Mouse (Mus musculus) lung, embryonic 15.5 days (tissue): ENCODE results near the gene Mpo. TPM values are rescaled to one million over a fixed set of nuclear protein-coding genes. Genes with fewer than 3 reads are reported as not detected.
A peak's percentile ranks its signal among the peaks of the same experiment; 100 is the strongest.

Experiments
- ATAC-seq: fragments of 200-750 bp; cut with Nextera tagmentation; 2 replicates; pipeline ENCODE4 v1.8.0; 2017; ENCODE audit warnings: moderate number of reproducible peaks, borderline replicate concordance; ENCODE audit not compliant: low FRiP score, low TSS enrichment; ENCODE audit errors: extremely low read depth
- H3K27ac ChIP-seq: fragments of 300-500 bp; sonication (generic); 2 replicates; pipeline ENCODE4 v1.5.1; 2015; ENCODE audit warnings: moderate library complexity, mild to moderate bottlenecking, inconsistent platforms
- H3K27me3 ChIP-seq: fragments of 300-500 bp; sonication (generic); 2 replicates; pipeline ENCODE4 v1.6.1; 2015; ENCODE audit warnings: inconsistent platforms
- H3K36me3 ChIP-seq: fragments of 300-500 bp; sonication (generic); 2 replicates; pipeline ENCODE4 v1.6.1; 2015; ENCODE audit warnings: inconsistent platforms
- H3K4me1 ChIP-seq: fragments of 300-500 bp; sonication (generic); 2 replicates; pipeline ENCODE4 v1.6.1; 2015; ENCODE audit warnings: inconsistent platforms
- H3K4me2 ChIP-seq: fragments of 300-500 bp; sonication (generic); 2 replicates; pipeline ENCODE4 v1.6.1; 2015; ENCODE audit warnings: inconsistent platforms, mild to moderate bottlenecking, moderate library complexity
- H3K4me3 ChIP-seq: fragments of 300-500 bp; sonication (generic); 2 replicates; pipeline ENCODE4 v1.5.1; 2015; ENCODE audit warnings: mild to moderate bottlenecking, inconsistent platforms
- H3K9ac ChIP-seq: fragments of 300-500 bp; sonication (generic); 2 replicates; pipeline ENCODE4 v1.6.1; 2015; ENCODE audit warnings: inconsistent platforms
- H3K9me3 ChIP-seq: fragments of 300-500 bp; sonication (generic); 2 replicates; pipeline ENCODE4 v1.6.1; 2016; ENCODE audit warnings: inconsistent platforms
- WGBS: fragments of 180-500 bp; shearing (Covaris S2); methylation state at CpG from one replicate; pipeline ENCODE4 v1.1.7; 2015; 5-methylcytosine and 5-hydroxymethylcytosine counted together
- polyA plus RNA-seq: library from polyadenylated mRNA; unstranded; fragments of >200 nt; fragmentation: Nextera tagmentation; extraction: Ambion mirVana; gene quantifications from 2 replicates; pipeline ENCODE4 v1.2.1, GENCODE M21; 2015

Gene Mpo
- 0.71 and 2.4 TPM in 2 replicates for polyA plus RNA-seq

GRCm38 (mm10) chr11:87793460-87793859 lies at the start of gene Mpo:
Gene Mpo (plus strand): TSS chr11:87793581.
- Histone ChIP-seq H3K4me3 (no peak within 1 kb of the TSS), H3K27me3 (no peaks in the 10 kb centered on the region), H3K9ac (no peak within 1 kb of the TSS), H3K27ac (no peak within 1 kb of the TSS), H3K9me3 (no peaks in the 10 kb centered on the region), H3K4me1 (no peaks in the 10 kb centered on the region), H3K4me2 (no peak within 1 kb of the TSS), H3K36me3 (no peaks in the 10 kb centered on the region)
- WGBS, result 47% methylated on average over 3 of the region's 3 CpGs
- no peak for ATAC-seq

DNA sequence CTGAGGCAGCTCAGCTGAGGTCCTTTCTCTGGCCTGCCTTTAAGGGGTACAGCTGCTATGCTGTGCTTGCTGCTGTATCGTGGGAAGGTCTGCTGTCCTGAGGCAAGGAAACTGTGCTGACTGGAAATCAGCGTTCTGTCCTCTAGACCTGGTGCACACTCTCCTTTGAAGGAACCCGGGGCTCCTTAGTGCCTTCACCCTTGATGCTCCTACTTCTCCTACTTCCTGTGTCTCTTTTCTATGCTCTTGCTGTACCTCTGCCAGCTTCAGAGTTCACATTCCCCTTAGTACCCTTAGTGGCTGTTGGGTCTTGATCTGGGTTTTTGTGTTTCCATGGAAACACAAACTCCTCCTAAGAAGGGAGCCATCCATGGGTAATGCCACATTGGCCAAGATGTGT lies 49.7 kb upstream of the Mpo start:
- H3K9ac ChIP-seq, result no peak overlapping the region
- ATAC-seq, result no peak
- H3K4me1 ChIP-seq, result 0 out of 2 replicates have a peak, but pooled peaks cover 2% of the 10 kb centered on the region
- H3K4me2 ChIP-seq, result no peak overlapping the region
- no peak overlapping the region for H3K27ac ChIP-seq
- H3K36me3 ChIP-seq, result peaks cover 44% of the 10 kb centered on the region
- H3K27me3 ChIP-seq, result no peaks in the 10 kb centered on the region
- 88% methylated on average over 3 of the region's 3 CpGs for WGBS
- H3K9me3 ChIP-seq, result no peaks in the 10 kb centered on the region
- H3K4me3 ChIP-seq, result no peak overlapping the region

DNA sequence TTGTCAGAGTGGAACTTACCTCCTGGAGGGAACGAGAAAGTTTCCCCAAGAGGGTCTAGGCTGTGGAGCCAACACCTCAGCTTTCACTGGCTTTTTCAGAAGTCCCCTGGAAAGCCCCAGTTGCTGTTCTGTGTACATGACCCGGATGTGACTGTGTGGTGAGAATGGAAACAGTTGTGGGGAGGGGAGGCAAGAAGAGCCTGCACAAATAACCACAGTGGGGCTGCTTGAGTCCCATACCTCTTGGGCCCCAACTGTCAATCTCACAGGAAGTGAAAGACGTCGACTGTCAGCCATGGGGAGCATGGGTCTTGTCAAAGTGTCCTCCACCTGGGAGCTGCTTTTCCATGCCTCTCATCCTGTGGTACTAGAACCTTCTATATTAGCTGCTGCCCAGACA lies 48.4 kb upstream of the Mpo start:
- Histone ChIP-seq H3K4me3 (no peak overlapping the region), H3K9me3 (no peaks in the 10 kb centered on the region), H3K9ac (no peak overlapping the region), H3K4me1 (0 out of 2 replicates have a peak, but pooled peaks cover 4% of the 10 kb centered on the region), H3K27ac (no peak overlapping the region), H3K36me3 (peaks cover 36% of the 10 kb centered on the region), H3K4me2 (no peak overlapping the region), H3K27me3 (no peaks in the 10 kb centered on the region)
- no peak for ATAC-seq
- 86% methylated on average over 4 of the region's 4 CpGs for WGBS

- 70% methylated on average over 9 of the region's 9 CpGs for WGBS
- H3K4me3 ChIP-seq, result no peak overlapping the region
- H3K4me1 ChIP-seq, result 0 out of 2 replicates have a peak, but pooled peaks cover 4% of the 10 kb centered on the region
- H3K9ac ChIP-seq, result no peak overlapping the region
- no peaks in the 10 kb centered on the region for H3K27me3 ChIP-seq
- ATAC-seq, result no peak
- no peak overlapping the region for H3K27ac ChIP-seq
- no peaks in the 10 kb centered on the region for H3K9me3 ChIP-seq
- H3K4me2 ChIP-seq, result no peak overlapping the region
- H3K36me3 ChIP-seq, result peaks cover 28% of the 10 kb centered on the region
Observed at GRCm38 (mm10) chr11:87745632-87746555, 47.5 kb upstream of the Mpo start.

GRCm38 (mm10) chr11:87747312-87747711 lies 46.1 kb upstream of the Mpo start:
- ATAC-seq, result no peak
- no peaks in the 10 kb centered on the region for H3K9me3 ChIP-seq
- H3K9ac ChIP-seq, result no peak overlapping the region
- no peak overlapping the region for H3K27ac ChIP-seq
- no peak overlapping the region for H3K4me2 ChIP-seq
- peaks cover 20% of the 10 kb centered on the region for H3K36me3 ChIP-seq
- 0 out of 2 replicates have a peak, but pooled peaks cover 4% of the 10 kb centered on the region for H3K4me1 ChIP-seq
- WGBS, result 82% methylated on average over 5 of the region's 5 CpGs
- no peaks in the 10 kb centered on the region for H3K27me3 ChIP-seq
- no peak overlapping the region for H3K4me3 ChIP-seq

DNA sequence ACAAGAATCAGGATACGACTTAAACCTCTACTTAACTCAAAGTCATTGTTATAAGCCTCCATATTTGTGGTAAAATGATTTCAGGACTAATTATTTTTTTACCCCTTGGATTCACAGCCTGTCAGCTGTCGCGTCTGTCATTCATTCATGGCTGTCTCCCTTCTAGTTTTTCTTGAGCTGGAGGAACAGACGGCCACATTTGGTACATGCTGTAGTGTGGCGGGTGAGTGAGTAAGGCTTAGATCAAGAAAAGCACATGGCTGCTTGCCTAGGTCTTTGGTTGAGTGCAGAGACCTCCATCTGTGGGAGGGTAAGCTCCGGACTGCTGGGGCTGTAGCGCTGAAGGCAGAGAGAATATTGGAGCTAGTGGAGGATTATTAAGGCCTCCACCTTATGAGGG lies 45.7 kb upstream of the Mpo start:
- H3K27ac ChIP-seq, result no peak overlapping the region
- H3K9ac ChIP-seq, result no peak overlapping the region
- 0 out of 2 replicates have a peak, but pooled peaks cover 4% of the 10 kb centered on the region for H3K4me1 ChIP-seq
- ATAC-seq, result no peak
- peaks cover 16% of the 10 kb centered on the region for H3K36me3 ChIP-seq
- no peak overlapping the region for H3K4me2 ChIP-seq
- 87% methylated on average over 7 of the region's 7 CpGs for WGBS
- no peak overlapping the region for H3K4me3 ChIP-seq
- H3K27me3 ChIP-seq, result no peaks in the 10 kb centered on the region
- no peaks in the 10 kb centered on the region for H3K9me3 ChIP-seq

GRCm38 (mm10) chr11:87748132-87749119 lies 45.0 kb upstream of the Mpo start:
- H3K36me3 ChIP-seq, result peaks cover 13% of the 10 kb centered on the region; the same call in 1 of the 2 replicates
- peak overlapping the region; percentile 4; the same call in 1 of the 2 replicates for H3K9ac ChIP-seq
- 0 out of 2 replicates have a peak overlapping the region, but pooled peaks have one; percentile 5 for H3K4me3 ChIP-seq
- peak overlapping the region; percentile 24; the same call in 1 of the 2 replicates for H3K27ac ChIP-seq
- H3K4me1 ChIP-seq, result 0 out of 2 replicates have a peak, but pooled peaks cover 4% of the 10 kb centered on the region
- H3K9me3 ChIP-seq, result no peaks in the 10 kb centered on the region
- no peaks in the 10 kb centered on the region for H3K27me3 ChIP-seq
- WGBS, result 32% methylated on average over 19 of the region's 19 CpGs
- H3K4me2 ChIP-seq, result peak overlapping the region; percentile 39
- ATAC-seq, result no peak

DNA sequence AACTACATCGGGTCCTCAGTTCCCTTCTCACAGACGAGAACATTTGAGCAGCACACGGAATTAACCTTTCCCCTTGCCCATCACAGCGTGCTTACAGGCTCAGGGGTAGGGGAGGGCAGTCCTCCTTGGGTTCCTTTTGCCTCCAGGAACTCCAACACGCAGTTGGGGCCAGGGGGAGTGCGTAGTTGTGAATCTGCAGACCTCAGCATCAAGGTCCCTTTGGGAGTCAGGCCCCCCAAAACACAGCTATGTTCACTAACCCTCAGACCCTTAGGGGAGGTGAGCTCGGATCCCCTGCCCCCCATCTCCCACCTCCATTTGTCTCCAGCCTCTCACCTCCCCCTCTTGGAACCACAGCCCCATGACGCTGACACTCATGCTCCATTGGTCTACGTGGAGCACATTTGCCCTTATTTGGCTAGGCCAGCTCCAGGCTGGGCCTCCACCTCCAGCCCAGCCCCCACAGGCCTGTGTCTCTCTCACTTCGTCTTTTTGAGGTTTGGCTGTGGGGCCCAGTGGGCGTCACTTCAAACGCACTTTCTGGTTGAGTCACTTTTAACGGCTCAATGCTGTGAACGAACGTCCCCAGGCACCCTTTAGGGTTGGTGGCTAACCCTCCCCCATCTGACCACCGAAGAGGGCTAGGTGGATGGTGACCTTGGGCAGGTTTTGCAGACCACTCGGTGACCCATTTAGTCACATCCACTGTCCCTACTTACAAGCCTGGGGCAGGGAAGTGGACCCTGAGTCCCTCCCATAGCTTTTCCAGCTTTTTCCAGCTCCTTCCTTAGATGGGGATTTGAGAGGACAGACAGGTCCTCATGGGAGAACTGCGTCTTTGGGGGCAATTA lies 44.0 kb upstream of the Mpo start:
- ATAC-seq, result peak; percentile 75; the same call in 1 of the 2 replicates
- no peaks in the 10 kb centered on the region for H3K27me3 ChIP-seq
- peak overlapping the region; percentile 24; the same call in 1 of the 2 replicates for H3K27ac ChIP-seq
- H3K4me1 ChIP-seq, result 0 out of 2 replicates have a peak, but pooled peaks cover 4% of the 10 kb centered on the region
- H3K36me3 ChIP-seq, result peaks cover 3% of the 10 kb centered on the region; the same call in 1 of the 2 replicates
- H3K9ac ChIP-seq, result no peak overlapping the region
- peak overlapping the region; percentile 39; the same call in 1 of the 2 replicates for H3K4me2 ChIP-seq
- 33% methylated on average over 18 of the region's 18 CpGs for WGBS
- H3K9me3 ChIP-seq, result no peaks in the 10 kb centered on the region
- no peak overlapping the region for H3K4me3 ChIP-seq

DNA sequence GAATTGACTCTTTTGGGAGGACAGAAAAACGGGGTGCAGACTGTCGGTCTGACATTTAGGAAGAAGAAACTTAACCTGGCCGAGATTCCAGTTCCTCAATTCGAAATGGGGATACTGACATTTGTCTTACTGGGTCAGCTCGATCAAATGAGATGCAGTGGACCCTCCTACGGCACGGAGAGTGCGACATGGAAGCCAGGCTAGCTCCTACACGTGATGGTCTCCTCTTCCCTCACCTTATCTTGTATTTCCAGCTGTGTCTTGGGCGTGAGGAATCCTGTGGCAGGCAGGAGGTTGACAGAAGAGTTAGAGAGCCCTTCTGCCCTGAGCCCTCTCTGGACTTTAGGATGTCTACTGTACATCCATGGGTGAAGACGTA lies 43.3 kb upstream of the Mpo start:
- H3K9ac ChIP-seq, result no peak overlapping the region
- H3K4me1 ChIP-seq, result 0 out of 2 replicates have a peak, but pooled peaks cover 4% of the 10 kb centered on the region
- no peak overlapping the region for H3K4me2 ChIP-seq
- H3K36me3 ChIP-seq, result no peaks in the 10 kb centered on the region
- H3K27me3 ChIP-seq, result no peaks in the 10 kb centered on the region
- H3K4me3 ChIP-seq, result no peak overlapping the region
- WGBS, result 72% methylated on average over 11 of the region's 11 CpGs
- no peak overlapping the region for H3K27ac ChIP-seq
- no peaks in the 10 kb centered on the region for H3K9me3 ChIP-seq
- ATAC-seq, result no peak

DNA sequence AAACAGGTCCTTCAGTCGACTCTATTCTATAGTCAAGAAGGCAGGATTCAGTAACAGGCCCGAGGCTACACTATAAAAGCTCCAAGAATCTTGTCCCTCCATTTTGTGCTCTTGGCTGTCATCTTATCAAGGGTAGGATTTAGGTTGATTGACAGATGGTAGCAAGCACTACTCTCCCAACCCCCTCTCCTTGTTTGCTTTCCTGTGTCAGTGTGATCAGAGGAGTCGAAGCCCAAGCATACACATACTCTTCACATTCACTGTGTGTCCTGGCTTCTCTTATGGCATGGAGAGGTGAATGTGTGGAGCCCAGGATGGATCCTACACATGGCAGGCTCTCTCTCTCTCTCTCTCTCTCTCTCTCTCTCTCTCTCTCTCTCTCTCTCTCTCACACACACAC lies 42.9 kb upstream of the Mpo start:
- Histone ChIP-seq H3K9me3 (no peaks in the 10 kb centered on the region), H3K4me2 (no peak overlapping the region)

More for the DNA sequence above, 42.9 kb upstream of the Mpo start:
- ATAC-seq, result no peak
- no peaks in the 10 kb centered on the region for H3K27me3 ChIP-seq
- no peaks in the 10 kb centered on the region for H3K36me3 ChIP-seq
- WGBS, result 45% methylated on average over 3 of the region's 3 CpGs
- H3K4me1 ChIP-seq, result 0 out of 2 replicates have a peak, but pooled peaks cover 4% of the 10 kb centered on the region
- no peak overlapping the region for H3K27ac ChIP-seq
- H3K4me3 ChIP-seq, result no peak overlapping the region
- H3K9ac ChIP-seq, result no peak overlapping the region
